Mouse (Mus musculus) cerebellum, adult 8-10 months (tissue): Measurements from ENCODE around the gene Gm9508.

Source experiments
- DNase-seq: peaks from one replicate; pipeline ENCODE4 v3.0.0; 2022

Gm9508 gene

DNA sequence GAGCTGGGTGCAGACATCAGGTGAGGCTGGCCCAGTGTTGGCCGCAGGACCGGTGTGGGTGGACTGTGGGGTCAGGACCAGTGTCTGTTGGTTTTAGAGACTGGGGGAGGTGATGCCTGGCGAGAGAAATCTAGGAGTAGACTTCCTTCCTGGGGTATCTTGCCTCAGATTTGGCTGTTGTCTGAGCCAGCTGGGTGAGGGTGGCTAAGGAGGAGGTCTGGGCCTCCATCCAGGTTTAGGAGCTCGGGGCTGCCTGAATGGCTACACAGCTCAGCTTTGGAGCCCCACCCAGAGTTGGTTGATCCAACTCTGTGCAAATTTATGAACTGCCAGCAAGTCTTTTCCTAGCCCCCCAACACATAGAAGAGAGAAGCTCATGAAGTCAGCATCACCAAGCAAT lies 29.6 kb downstream of the Gm9508 start:
- no peak for DNase-seq

- no peak for DNase-seq
Observed at GRCm38 (mm10) chr10:77666342-77666741, 30.7 kb downstream of the Gm9508 start.

GRCm38 (mm10) chr10:77663949-77664665 lies 32.9 kb downstream of the Gm9508 start:
- no peak for DNase-seq

GRCm38 (mm10) chr10:77658286-77658994 lies 38.6 kb downstream of the Gm9508 start:
- no peak for DNase-seq

DNA sequence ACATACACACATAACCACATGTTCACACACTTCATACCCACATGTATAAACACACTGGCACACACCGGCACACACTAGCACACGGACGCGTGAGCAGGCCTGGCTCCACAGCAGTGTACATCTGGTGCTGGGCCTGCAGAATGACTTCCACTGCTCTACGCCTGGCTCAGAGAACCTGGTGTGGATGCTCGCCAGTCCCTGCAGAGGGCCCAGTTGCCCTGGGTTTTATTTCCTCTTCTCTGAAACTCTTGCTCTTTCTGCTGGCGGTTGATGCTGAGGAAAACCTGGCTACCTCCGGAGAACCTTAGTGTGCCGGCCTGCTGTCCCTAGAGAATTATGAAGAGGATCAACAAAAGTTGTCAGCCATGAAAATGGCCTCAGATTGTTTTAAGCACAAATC lies 45.0 kb downstream of the Gm9508 start:
- DNase-seq, result no peak

DNA sequence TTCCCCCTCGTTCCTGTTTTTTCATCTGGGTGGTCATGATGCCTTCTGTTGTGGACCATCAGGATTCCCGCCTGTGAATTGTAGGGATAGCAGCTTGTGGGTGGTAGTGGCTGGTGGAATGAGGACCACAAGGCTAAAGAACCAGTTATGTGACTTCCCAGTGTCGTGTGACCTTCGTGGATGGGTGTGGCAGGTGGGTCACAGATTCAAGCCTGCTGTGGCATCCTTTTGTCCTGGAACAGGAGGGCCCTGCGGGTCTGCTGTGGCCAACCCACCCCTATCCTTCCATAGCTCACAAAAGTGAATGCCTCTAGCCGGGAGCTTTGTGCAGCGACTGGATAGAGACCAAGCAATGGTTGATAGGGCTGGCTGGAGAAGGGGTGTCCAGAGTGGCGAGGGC lies 49.1 kb downstream of the Gm9508 start:
- DNase-seq, result no peak

DNA sequence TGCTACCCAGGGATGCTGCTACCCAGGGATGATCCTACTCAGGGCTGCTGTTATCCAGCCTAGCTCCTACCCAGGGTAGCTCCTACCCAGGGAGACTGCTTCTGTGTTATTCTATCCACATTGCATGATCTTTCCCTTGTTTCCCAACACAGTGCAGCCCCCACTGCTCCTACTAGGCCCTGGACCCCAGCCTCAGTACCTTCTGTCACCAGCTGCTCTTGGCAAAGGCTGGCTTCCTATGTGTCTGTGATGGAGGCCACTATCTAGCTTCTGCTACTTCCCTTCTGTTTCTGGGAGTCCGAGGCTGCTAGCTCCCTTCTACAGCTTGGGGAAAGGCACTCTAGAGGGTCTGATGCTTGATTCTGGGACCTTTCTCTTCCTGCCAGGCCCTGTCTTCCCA lies 49.6 kb downstream of the Gm9508 start:
- no peak for DNase-seq
